Mouse (Mus musculus) CD4-positive helper T cell, adult 2 months (primary cell): ENCODE results near the gene Srek1ip1.
A peak's percentile ranks its signal among the peaks of the same experiment; 100 is the strongest.

Experiments
- DNase-seq: peaks from one replicate; pipeline ENCODE4 v3.0.0-alpha.2; 2012; ENCODE audit warnings: low read depth, missing footprints, low spot score

Gene Srek1ip1

GRCm38 (mm10) chr13:104841937-104842336 lies 49.7 kb downstream of the Srek1ip1 start:
- DNase-seq = no peak

DNA sequence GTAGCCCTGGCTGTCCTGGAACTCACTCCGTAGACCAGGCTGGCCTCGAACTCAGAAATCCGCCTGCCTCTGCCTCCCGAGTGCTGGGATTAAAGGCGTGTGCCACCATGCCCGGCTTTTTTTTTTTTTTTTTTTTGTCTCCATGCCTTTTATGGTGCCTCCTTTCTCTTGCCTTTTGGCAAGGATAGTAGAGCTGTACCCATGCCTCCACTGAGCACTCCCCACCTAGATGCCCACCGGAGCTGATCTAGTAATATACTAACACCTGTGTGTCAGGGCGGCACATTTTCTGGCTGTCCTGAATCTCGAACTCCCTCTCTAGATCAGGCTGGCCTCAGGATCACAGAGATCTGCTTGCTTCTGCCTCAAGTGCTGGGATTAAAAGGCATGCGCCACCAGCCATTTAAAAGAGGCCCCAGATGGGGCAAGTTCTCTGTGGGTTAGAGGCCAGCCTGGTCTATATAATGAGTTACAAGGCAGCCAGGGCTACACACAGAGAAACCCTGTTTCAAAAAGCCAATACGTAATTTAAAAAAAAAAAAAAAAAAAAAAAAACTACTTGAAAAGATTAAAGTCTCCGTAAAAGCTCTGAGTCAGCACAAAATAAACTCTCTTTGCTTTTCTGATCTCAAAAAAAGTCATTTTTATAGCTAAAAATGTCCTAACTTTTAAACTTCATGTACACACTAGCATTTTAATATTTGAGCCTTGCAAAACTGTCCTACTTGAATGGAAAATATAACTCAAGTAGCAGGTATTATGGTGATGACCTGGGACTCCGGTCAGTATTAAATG lies 51.2 kb downstream of the Srek1ip1 start:
- no peak for DNase-seq

GRCm38 (mm10) chr13:104853645-104854044 lies 61.4 kb downstream of the Srek1ip1 start:
- no peak for DNase-seq

DNA sequence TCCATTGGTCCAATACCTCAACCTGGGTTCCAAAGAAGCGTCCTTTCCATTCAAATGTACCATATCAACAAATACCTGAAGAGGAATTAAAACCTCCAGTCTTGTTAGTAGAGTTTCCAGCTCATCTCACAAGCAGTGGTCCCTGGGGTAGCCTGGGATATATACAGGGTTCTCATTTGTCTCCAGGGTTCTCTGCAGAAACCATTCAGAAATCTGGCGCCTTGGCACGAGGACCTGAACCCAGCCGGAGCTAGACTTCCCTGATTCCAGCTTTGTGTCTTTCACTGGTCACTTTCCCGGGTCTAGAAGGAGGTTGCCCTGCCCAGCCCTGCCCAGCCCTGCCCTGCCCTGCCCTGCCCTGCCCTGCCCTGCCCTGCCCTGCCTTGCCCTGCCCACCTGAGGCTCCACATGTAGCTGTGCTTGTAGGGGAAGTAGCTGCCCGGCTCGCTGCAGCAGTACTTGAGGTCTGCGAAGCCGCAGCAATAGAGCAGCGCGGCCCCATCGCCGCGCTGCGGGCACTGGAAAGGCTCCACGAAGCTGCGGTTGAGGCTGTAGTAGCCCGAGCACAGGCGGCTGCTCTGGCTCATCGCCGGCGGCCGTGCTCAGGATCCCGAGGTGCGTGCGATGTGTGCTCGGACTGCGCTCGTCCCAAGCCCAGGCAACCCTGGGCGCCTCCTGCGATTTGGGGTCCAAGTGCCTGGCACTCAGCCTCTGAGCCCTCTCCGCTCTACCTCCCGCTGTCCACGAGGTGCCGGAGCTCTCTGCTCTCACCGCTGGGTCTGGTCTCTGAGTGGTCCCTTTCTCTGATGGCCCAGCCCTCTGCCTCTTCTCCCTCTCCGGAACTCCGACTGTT lies 71.1 kb downstream of the Srek1ip1 start, which contains the start of gene Shisal2b:
TSS of gene Shisal2b (minus strand) at position 767 of the 853 bp plus-strand sequence.
- peak; percentile 14 for DNase-seq

- no peak for DNase-seq
These were observed 74.4 kb downstream of the Srek1ip1 start for GRCm38 (mm10) chr13:104866726-104867125.

DNA sequence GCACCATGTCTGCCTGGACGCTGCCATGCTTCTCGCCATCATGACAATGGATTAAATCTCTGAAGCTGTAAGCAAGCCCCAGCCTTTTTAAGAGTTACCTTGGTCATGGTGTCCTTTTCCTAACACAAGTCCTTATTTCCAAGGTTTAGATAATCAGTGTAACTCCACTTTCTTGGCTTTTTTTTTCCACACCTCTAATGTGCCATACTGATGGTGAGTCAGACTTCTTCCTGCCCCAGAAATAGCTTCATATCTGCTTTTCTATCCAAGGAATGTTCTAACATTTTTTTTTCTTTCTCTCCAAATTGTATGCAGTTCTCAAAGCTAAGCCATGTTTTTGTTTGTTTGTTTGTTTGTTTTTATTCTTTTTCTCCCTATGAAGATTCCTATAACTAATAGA lies 77.6 kb downstream of the Srek1ip1 start:
- no peak for DNase-seq

DNA sequence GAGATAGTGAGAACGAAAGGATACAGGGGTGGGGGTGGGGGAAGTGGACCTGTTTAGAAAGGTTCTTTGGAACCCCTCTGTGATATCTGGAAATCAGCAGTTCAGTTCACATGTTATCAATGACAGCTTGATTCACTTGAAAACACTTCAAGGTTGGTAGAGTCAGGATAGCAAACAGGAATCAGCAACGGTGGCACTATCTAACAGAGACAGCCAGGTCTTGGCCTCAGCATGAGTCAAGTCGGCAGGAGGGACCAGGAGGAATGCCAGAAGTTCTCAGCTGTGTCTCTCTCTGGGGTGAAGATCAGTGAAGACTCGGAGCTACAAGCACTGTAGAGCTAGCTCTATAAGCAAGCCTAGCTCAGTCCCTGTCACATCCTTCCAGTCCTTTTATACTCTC lies 86.2 kb downstream of the Srek1ip1 start:
- DNase-seq = no peak

GRCm38 (mm10) chr13:104883566-104884249 lies 91.4 kb downstream of the Srek1ip1 start:
- no peak for DNase-seq

- DNase-seq = no peak
These were observed 94.2 kb downstream of the Srek1ip1 start for GRCm38 (mm10) chr13:104886308-104887032.
